9 mouse cellular contexts compared by ENCODE assay signal in genomic region chr11:96278773-96279172, GRCm38 (mm10). TPM values are rescaled to one million over a fixed set of nuclear protein-coding genes. Genes with fewer than 3 reads are reported as not detected.
A peak's percentile ranks its signal among the peaks of the same experiment; 100 is the strongest.
DNase-seq lines count a peak whose midpoint lies in the region; ATAC-seq lines count a peak whose summit lies in the region.
"Had no signal": no experiment of that assay in that cellular context is flagged by ENCODE, and none has a peak within 500 bp of the region (broad histone marks: within the 10 kb centered on the region; RNA-seq: fewer than 3 reads in every experiment).

No protein-coding gene starts in this region.

- peak; percentile 87 for ATAC-seq in common myeloid progenitor, adult 5-6 weeks (replicated peaks; ENCODE audit: low read depth, poor library complexity, severe bottlenecking)
- peak; percentile 79 for ATAC-seq in granulocyte monocyte progenitor cell, adult 5-6 weeks (replicated peaks; ENCODE audit: poor library complexity, severe bottlenecking)
- no peak for ATAC-seq in kidney, embryonic 14.5 days (ENCODE audit: low FRiP score, low TSS enrichment)
- no peak for ATAC-seq in liver, embryonic 13.5 days (ENCODE audit: low read depth)

- under 1% methylated on average over 9 of the region's 9 CpGs for WGBS in kidney, embryonic 14.5 days
- 1% methylated on average over 9 of the region's 9 CpGs for WGBS in liver, embryonic 13.5 days (ENCODE audit: insufficient replicate concordance)

- peak overlapping the region; percentile 80; the same call in 1 of the 2 replicates for H3K27ac ChIP-seq in kidney, embryonic 14.5 days (ENCODE audit: low read depth, low read length)
- no peak overlapping the region for H3K27ac ChIP-seq in liver, embryonic 13.5 days

- H3K36me3 ChIP-seq in kidney, embryonic 14.5 days (ENCODE audit: control insufficient read depth, insufficient read depth, low read length): peaks cover 3% of the 10 kb centered on the region; the same call in 1 of the 2 replicates
- H3K36me3 ChIP-seq in liver, embryonic 13.5 days: no peaks in the 10 kb centered on the region

- H3K27me3 ChIP-seq in kidney, embryonic 14.5 days (ENCODE audit: control insufficient read depth, insufficient read depth, low read length): peaks cover 4% of the 10 kb centered on the region; the same call in 1 of the 2 replicates
- peaks cover 100% of the 10 kb centered on the region for H3K27me3 ChIP-seq in liver, embryonic 13.5 days

- peak; percentile 88 for DNase-seq in A20 (ENCODE audit: low read depth, low spot score)
- peak; percentile 83 for DNase-seq in R1 (ENCODE audit: low read depth, low spot score)
- DNase-seq in liver, embryonic 13.5 days: peak; percentile 29
- peak; percentile 97 for DNase-seq in retina, embryonic 14.5 days (ENCODE audit: low spot score)
- peak; percentile 77 for DNase-seq in thymus, postnatal 14 days

- peak overlapping the region; percentile 95 for H3K4me2 ChIP-seq in kidney, embryonic 14.5 days (replicated peaks; ENCODE audit: low read depth, low read length)
- no peak overlapping the region for H3K4me2 ChIP-seq in liver, embryonic 13.5 days

- peak overlapping the region; percentile 99; the same call in 1 of the 2 replicates for H3K9ac ChIP-seq in kidney, embryonic 14.5 days (ENCODE audit: low read depth, low read length)
- H3K9ac ChIP-seq in liver, embryonic 13.5 days: no peak overlapping the region

- peak overlapping the region; percentile 53 for H3K4me3 ChIP-seq in kidney, embryonic 14.5 days (ENCODE audit: low read length)
- no peak overlapping the region for H3K4me3 ChIP-seq in liver, embryonic 13.5 days (replicated peaks)

- H3K4me1 ChIP-seq in kidney, embryonic 14.5 days (ENCODE audit: control insufficient read depth, insufficient read depth, low read length): peaks cover 38% of the 10 kb centered on the region
- H3K4me1 ChIP-seq in liver, embryonic 13.5 days (replicated peaks): no peaks in the 10 kb centered on the region

- H3K9me3 ChIP-seq in kidney, embryonic 14.5 days (ENCODE audit: control insufficient read depth, low read length): no peaks in the 10 kb centered on the region
- H3K9me3 ChIP-seq in liver, embryonic 13.5 days (replicated peaks): no peaks in the 10 kb centered on the region

RNA-seq across cellular contexts. Expression of gene Hoxb8, which starts 2.9 kb away (rescaled TPM):
- total RNA-seq in common myeloid progenitor, adult 5-6 weeks (2017): not detected in 2 replicates
- total RNA-seq in granulocyte monocyte progenitor cell, adult 5-6 weeks (2014; fragmentation: Nextera tagmentation): not detected in 2 replicates
- not detected in 2 replicates for total RNA-seq in granulocyte monocyte progenitor cell, adult 5-6 weeks (2017)
- polyA plus RNA-seq in kidney, embryonic 14.5 days (2014; fragmentation: Nextera tagmentation; extraction: Ambion mirVana): 12.7 and 18.6 TPM in 2 replicates
- polyA plus RNA-seq in liver, embryonic 13.5 days (2015; fragmentation: Nextera tagmentation; extraction: Ambion mirVana): 0.06 TPM in 1 of 2 replicates, not detected in the other
- polyA plus RNA-seq: heart, embryonic 14.5 days had no signal

RNA-seq across cellular contexts. Expression of gene Hoxb9, which starts 7.5 kb away (rescaled TPM):
- not detected in 2 replicates for total RNA-seq in common myeloid progenitor, adult 5-6 weeks (2017)
- total RNA-seq in granulocyte monocyte progenitor cell, adult 5-6 weeks (2014; fragmentation: Nextera tagmentation): not detected in 2 replicates
- total RNA-seq in granulocyte monocyte progenitor cell, adult 5-6 weeks (2017): not detected in 2 replicates
- 30.0 and 41.4 TPM in 2 replicates for polyA plus RNA-seq in kidney, embryonic 14.5 days (2014; fragmentation: Nextera tagmentation; extraction: Ambion mirVana)
- polyA plus RNA-seq in liver, embryonic 13.5 days (2015; fragmentation: Nextera tagmentation; extraction: Ambion mirVana): 0.06 TPM in 1 of 2 replicates, not detected in the other
- polyA plus RNA-seq: heart, embryonic 14.5 days had no signal

RNA-seq across cellular contexts. Expression of gene Hoxb7, which starts 7.7 kb away (rescaled TPM):
- not detected in 2 replicates for total RNA-seq in common myeloid progenitor, adult 5-6 weeks (2017)
- not detected in 2 replicates for total RNA-seq in granulocyte monocyte progenitor cell, adult 5-6 weeks (2014; fragmentation: Nextera tagmentation)
- not detected in 2 replicates for total RNA-seq in granulocyte monocyte progenitor cell, adult 5-6 weeks (2017)
- polyA plus RNA-seq in kidney, embryonic 14.5 days (2014; fragmentation: Nextera tagmentation; extraction: Ambion mirVana): 58.6 and 61.9 TPM in 2 replicates
- 0.16 and 0.32 TPM in 2 replicates for polyA plus RNA-seq in liver, embryonic 13.5 days (2015; fragmentation: Nextera tagmentation; extraction: Ambion mirVana)
- polyA plus RNA-seq: heart, embryonic 14.5 days had no signal

RNA-seq across cellular contexts. Expression of gene Hoxb6, which starts 13.5 kb away (rescaled TPM):
- not detected in 2 replicates for total RNA-seq in common myeloid progenitor, adult 5-6 weeks (2017)
- not detected in 2 replicates for total RNA-seq in granulocyte monocyte progenitor cell, adult 5-6 weeks (2014; fragmentation: Nextera tagmentation)
- total RNA-seq in granulocyte monocyte progenitor cell, adult 5-6 weeks (2017): not detected in 2 replicates
- 44.1 and 53.1 TPM in 2 replicates for polyA plus RNA-seq in kidney, embryonic 14.5 days (2014; fragmentation: Nextera tagmentation; extraction: Ambion mirVana)
- 0.07 and 0.14 TPM in 2 replicates for polyA plus RNA-seq in liver, embryonic 13.5 days (2015; fragmentation: Nextera tagmentation; extraction: Ambion mirVana)
- polyA plus RNA-seq: heart, embryonic 14.5 days had no signal

RNA-seq across cellular contexts. Expression of gene Hoxb5, which starts 24.4 kb away (rescaled TPM):
- not detected in 2 replicates for total RNA-seq in common myeloid progenitor, adult 5-6 weeks (2017)
- not detected in 2 replicates for total RNA-seq in granulocyte monocyte progenitor cell, adult 5-6 weeks (2014; fragmentation: Nextera tagmentation)
- total RNA-seq in granulocyte monocyte progenitor cell, adult 5-6 weeks (2017): 0.05 TPM in 1 of 2 replicates, not detected in the other
- polyA plus RNA-seq in kidney, embryonic 14.5 days (2014; fragmentation: Nextera tagmentation; extraction: Ambion mirVana): 22.1 and 24.3 TPM in 2 replicates
- polyA plus RNA-seq in liver, embryonic 13.5 days (2015; fragmentation: Nextera tagmentation; extraction: Ambion mirVana): 0.44 and 0.58 TPM in 2 replicates

Comparison
In these comparisons a context has a peak if more than half of its experiments do, and no peak if none do; other contexts are left out.
1. DNase-seq: peak in every context shown above with its lines; median percentile 97 in retina, embryonic 14.5 days; 88 in A20; 83 in R1; 77 in thymus, postnatal 14 days; 29 in liver, embryonic 13.5 days.
2. ATAC-seq: peak in common myeloid progenitor, adult 5-6 weeks (single experiment) and granulocyte monocyte progenitor cell, adult 5-6 weeks (single experiment); none in kidney, embryonic 14.5 days (single experiment) and liver, embryonic 13.5 days (single experiment).